ENCODE assay signal across 8 mouse cellular contexts in the genomic region with DNA sequence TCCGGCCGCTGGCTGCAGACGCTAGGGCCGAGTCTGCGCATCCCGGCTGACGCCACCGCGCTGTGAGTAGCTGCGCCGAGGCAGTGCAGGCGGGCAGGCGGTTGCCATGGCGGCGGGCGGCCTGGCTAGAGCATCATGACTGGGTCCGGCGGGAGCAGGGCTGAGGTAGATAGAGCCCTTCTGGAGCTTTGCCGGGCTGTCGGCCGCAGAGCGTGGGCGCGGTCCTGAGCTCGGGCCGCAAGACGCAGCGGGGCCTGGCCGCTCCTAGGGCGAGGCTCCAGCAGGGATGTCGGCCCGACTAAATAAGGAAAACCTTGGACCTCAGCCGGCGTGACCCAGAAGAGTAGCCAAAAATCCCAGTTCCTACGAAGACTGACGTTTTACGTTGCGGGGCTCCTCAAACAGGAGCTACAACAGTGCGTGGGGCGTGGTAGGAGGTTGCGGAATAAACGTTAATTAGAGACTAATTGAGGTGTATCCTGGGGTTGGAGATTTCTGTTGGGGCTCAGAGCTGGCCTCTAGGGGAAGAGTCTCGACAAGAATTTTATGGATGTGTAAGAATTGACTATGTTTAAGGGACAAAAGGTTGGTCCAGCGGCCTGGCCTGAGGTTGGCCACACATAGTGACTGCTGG. TPM values are rescaled to one million over a fixed set of nuclear protein-coding genes. Genes with fewer than 3 reads are reported as not detected.
DNase-seq lines count a peak whose midpoint lies in the region; ATAC-seq and TF ChIP-seq lines count a peak whose summit lies in the region.

No protein-coding gene starts in this region.

- no peak for TF ChIP-seq POLR2A in bone marrow macrophage, adult 2 months (IDR thresholded peaks at IDR 0.05; ENCODE audit: borderline replicate concordance, low read depth, low read length)

- peaks cover 12% of the 10 kb centered on the region for H3K4me1 ChIP-seq in bone marrow macrophage, adult 2 months (ENCODE audit: control insufficient read depth, insufficient read depth, low read length)
- peaks cover 26% of the 10 kb centered on the region for H3K4me1 ChIP-seq in heart, embryonic 12.5 days (replicated peaks)
- 0 out of 2 replicates have a peak, but pooled peaks cover 8% of the 10 kb centered on the region for H3K4me1 ChIP-seq in kidney, postnatal 0 days (replicated peaks; ENCODE audit: insufficient read depth, low read length)
- H3K4me1 ChIP-seq in liver, embryonic 16.5 days (ENCODE audit: control insufficient read depth, low read depth, low read length) = peaks cover 24% of the 10 kb centered on the region
- peaks cover 47% of the 10 kb centered on the region for H3K4me1 ChIP-seq in neural tube, embryonic 15.5 days

- no peak for TF ChIP-seq CTCF in bone marrow macrophage, adult 2 months (IDR thresholded peaks at IDR 0.05; ENCODE audit: low read depth, low read length)
- peak; percentile 9; the same call in 1 of the 2 replicates for TF ChIP-seq CTCF in kidney, postnatal 0 days (IDR thresholded peaks at IDR 0.05; ENCODE audit: low read depth)

- 1% methylated on average over 44 of the region's 44 CpGs for WGBS in heart, embryonic 12.5 days
- under 1% methylated on average over 44 of the region's 44 CpGs for WGBS in kidney, postnatal 0 days
- WGBS in liver, embryonic 16.5 days (ENCODE audit: insufficient replicate concordance) = 2% methylated on average over 44 of the region's 44 CpGs
- WGBS in neural tube, embryonic 15.5 days = under 1% methylated on average over 44 of the region's 44 CpGs

- peak; percentile 74 for DNase-seq in CD4-positive, CD25-positive, alpha-beta regulatory T cell, adult 2 months (ENCODE audit: low read depth, low spot score)
- DNase-seq in kidney, postnatal 0 days (ENCODE audit: low spot score) = peak; percentile 81
- DNase-seq in thymus, postnatal 10 days (ENCODE audit: low spot score in 2 of 2) = peak; percentile 48 to 58

- H3K4me3 ChIP-seq in bone marrow macrophage, adult 2 months (ENCODE audit: insufficient read depth, low read length) = peak overlapping the region; percentile 84
- peak overlapping the region; percentile 81 for H3K4me3 ChIP-seq in heart, embryonic 12.5 days
- H3K4me3 ChIP-seq in kidney, postnatal 0 days (replicated peaks; ENCODE audit: low read depth, low read length) = peak overlapping the region; percentile 64
- peak overlapping the region; percentile 80 for H3K4me3 ChIP-seq in liver, embryonic 16.5 days (ENCODE audit: low read depth, low read length)
- peak overlapping the region; percentile 92 for H3K4me3 ChIP-seq in neural tube, embryonic 15.5 days (replicated peaks)

- H3K27ac ChIP-seq in bone marrow macrophage, adult 2 months (ENCODE audit: insufficient read depth, low read depth, low read length) = peak overlapping the region; percentile 58
- peak overlapping the region; percentile 92 for H3K27ac ChIP-seq in heart, embryonic 12.5 days (ENCODE audit: poor library complexity, severe bottlenecking)
- H3K27ac ChIP-seq in kidney, postnatal 0 days = peak overlapping the region; percentile 96
- peak overlapping the region; percentile 91 for H3K27ac ChIP-seq in liver, embryonic 16.5 days (ENCODE audit: low read length)
- H3K27ac ChIP-seq in neural tube, embryonic 15.5 days (replicated peaks) = peak overlapping the region; percentile 95

- no peaks in the 10 kb centered on the region for H3K9me3 ChIP-seq in heart, embryonic 12.5 days (replicated peaks)
- no peaks in the 10 kb centered on the region for H3K9me3 ChIP-seq in kidney, postnatal 0 days (replicated peaks; ENCODE audit: low read length)
- no peaks in the 10 kb centered on the region for H3K9me3 ChIP-seq in liver, embryonic 16.5 days (replicated peaks; ENCODE audit: control insufficient read depth, low read length)
- no peaks in the 10 kb centered on the region for H3K9me3 ChIP-seq in neural tube, embryonic 15.5 days (replicated peaks)

- peak; percentile 71 for ATAC-seq in erythroid progenitor cell, adult 5-6 weeks (replicated peaks; ENCODE audit: low FRiP score, poor library complexity, severe bottlenecking)
- peak; percentile 80 for ATAC-seq in heart, embryonic 12.5 days (ENCODE audit: insufficient number of reproducible peaks, low FRiP score)
- peak; percentile 79 for ATAC-seq in kidney, postnatal 0 days (replicated peaks; ENCODE audit: low FRiP score, low read depth)
- ATAC-seq in liver, embryonic 16.5 days (ENCODE audit: low read depth) = peak; percentile 60
- ATAC-seq in neural tube, embryonic 15.5 days (ENCODE audit: low FRiP score) = peak; percentile 79

- H3K4me2 ChIP-seq in heart, embryonic 12.5 days = peak overlapping the region; percentile 81
- H3K4me2 ChIP-seq in kidney, postnatal 0 days (ENCODE audit: low read length) = peak overlapping the region; percentile 71
- peak overlapping the region; percentile 100 for H3K4me2 ChIP-seq in liver, embryonic 16.5 days (ENCODE audit: low read depth, low read length)
- peak overlapping the region; percentile 86 for H3K4me2 ChIP-seq in neural tube, embryonic 15.5 days

- no peaks in the 10 kb centered on the region for H3K36me3 ChIP-seq in heart, embryonic 12.5 days
- H3K36me3 ChIP-seq in kidney, postnatal 0 days (ENCODE audit: insufficient read depth, low read length) = no peaks in the 10 kb centered on the region
- H3K36me3 ChIP-seq in liver, embryonic 16.5 days (ENCODE audit: control insufficient read depth, insufficient read depth) = no peaks in the 10 kb centered on the region
- H3K36me3 ChIP-seq in neural tube, embryonic 15.5 days = no peaks in the 10 kb centered on the region

- H3K27me3 ChIP-seq in heart, embryonic 12.5 days (replicated peaks) = no peaks in the 10 kb centered on the region
- no peaks in the 10 kb centered on the region for H3K27me3 ChIP-seq in kidney, postnatal 0 days (ENCODE audit: insufficient read depth, low read length)
- H3K27me3 ChIP-seq in liver, embryonic 16.5 days (ENCODE audit: control insufficient read depth, insufficient read depth, low read depth, low read length) = no peaks in the 10 kb centered on the region
- H3K27me3 ChIP-seq in neural tube, embryonic 15.5 days (replicated peaks) = no peaks in the 10 kb centered on the region; the same call in 1 of the 2 replicates

- H3K9ac ChIP-seq in heart, embryonic 12.5 days = peak overlapping the region; percentile 91
- H3K9ac ChIP-seq in kidney, postnatal 0 days (ENCODE audit: low read depth, low read length) = peak overlapping the region; percentile 89
- peak overlapping the region; percentile 85 for H3K9ac ChIP-seq in liver, embryonic 16.5 days (ENCODE audit: low read depth, low read length)
- peak overlapping the region; percentile 93 for H3K9ac ChIP-seq in neural tube, embryonic 15.5 days (replicated peaks)

RNA-seq across cellular contexts. Expression of gene Pkd1, which starts 0.9 kb away (rescaled TPM):
- polyA plus RNA-seq in bone marrow macrophage, adult 2 months (2012; ENCODE audit: insufficient read depth, insufficient read length, missing spikeins) = 22.3 and 24.6 TPM in 2 replicates
- total RNA-seq in erythroid progenitor cell, adult 5-6 weeks (2015; ENCODE audit: low replicate concordance) = 11.3 and 11.9 TPM in 2 replicates
- 11.7 and 22.5 TPM in 2 replicates for total RNA-seq in erythroid progenitor cell, adult 5-6 weeks (2017; ENCODE audit: low replicate concordance)
- polyA plus RNA-seq in heart, embryonic 12.5 days (2016; fragmentation: Nextera tagmentation; extraction: Ambion mirVana) = 18.1 and 18.9 TPM in 2 replicates
- polyA plus RNA-seq in kidney, postnatal 0 days (2015; fragmentation: Nextera tagmentation; extraction: Ambion mirVana) = 10.6 and 17.7 TPM in 2 replicates
- polyA plus RNA-seq in liver, embryonic 16.5 days (2015; fragmentation: Nextera tagmentation; extraction: Ambion mirVana) = 2.7 and 4.0 TPM in 2 replicates
- 31.2 and 31.7 TPM in 2 replicates for polyA plus RNA-seq in neural tube, embryonic 15.5 days (2015; fragmentation: Nextera tagmentation; extraction: Ambion mirVana)

RNA-seq across cellular contexts. Expression of gene Rab26, which starts 16.5 kb away (rescaled TPM):
- 0.44 TPM in 1 of 2 replicates, not detected in the other for polyA plus RNA-seq in bone marrow macrophage, adult 2 months (2012; ENCODE audit: insufficient read depth, insufficient read length, missing spikeins)
- total RNA-seq in erythroid progenitor cell, adult 5-6 weeks (2015; ENCODE audit: low replicate concordance) = 1.1 TPM in 1 of 2 replicates, not detected in the other
- not detected in 2 replicates for total RNA-seq in erythroid progenitor cell, adult 5-6 weeks (2017; ENCODE audit: low replicate concordance)
- 1.2 TPM in 2 replicates for polyA plus RNA-seq in heart, embryonic 12.5 days (2016; fragmentation: Nextera tagmentation; extraction: Ambion mirVana)
- polyA plus RNA-seq in kidney, postnatal 0 days (2015; fragmentation: Nextera tagmentation; extraction: Ambion mirVana) = 3.5 and 3.7 TPM in 2 replicates
- polyA plus RNA-seq in liver, embryonic 16.5 days (2015; fragmentation: Nextera tagmentation; extraction: Ambion mirVana) = 0.46 and 0.87 TPM in 2 replicates
- polyA plus RNA-seq in neural tube, embryonic 15.5 days (2015; fragmentation: Nextera tagmentation; extraction: Ambion mirVana) = 6.1 and 9.1 TPM in 2 replicates

RNA-seq across cellular contexts. Expression of gene Traf7, which starts 22.8 kb away (rescaled TPM):
- polyA plus RNA-seq in bone marrow macrophage, adult 2 months (2012; ENCODE audit: insufficient read depth, insufficient read length, missing spikeins) = 88.8 and 102 TPM in 2 replicates
- 49.0 and 54.1 TPM in 2 replicates for total RNA-seq in erythroid progenitor cell, adult 5-6 weeks (2015; ENCODE audit: low replicate concordance)
- total RNA-seq in erythroid progenitor cell, adult 5-6 weeks (2017; ENCODE audit: low replicate concordance) = 73.9 and 83.1 TPM in 2 replicates
- 71.8 and 81.4 TPM in 2 replicates for polyA plus RNA-seq in heart, embryonic 12.5 days (2016; fragmentation: Nextera tagmentation; extraction: Ambion mirVana)
- 59.4 and 67.3 TPM in 2 replicates for polyA plus RNA-seq in kidney, postnatal 0 days (2015; fragmentation: Nextera tagmentation; extraction: Ambion mirVana)
- 28.5 and 29.6 TPM in 2 replicates for polyA plus RNA-seq in liver, embryonic 16.5 days (2015; fragmentation: Nextera tagmentation; extraction: Ambion mirVana)
- 83.2 and 89.4 TPM in 2 replicates for polyA plus RNA-seq in neural tube, embryonic 15.5 days (2015; fragmentation: Nextera tagmentation; extraction: Ambion mirVana)

Comparison
In these comparisons a context has a peak if more than half of its experiments do, and no peak if none do; other contexts are left out.
1. Peak in every context shown above with its lines: DNase-seq, ATAC-seq, H3K4me3 ChIP-seq and H3K27ac ChIP-seq.